Mouse (Mus musculus): ENCODE data around the gene Frs3.

- no peak for TF ChIP-seq POLR2A (IDR thresholded peaks at IDR 0.05; ENCODE audit: borderline replicate concordance, low read depth, low read length)
- no peak for TF ChIP-seq CTCF (IDR thresholded peaks at IDR 0.05; ENCODE audit: low read depth, low read length)
Measured at GRCm38 (mm10) chr17:47648966-47649365, 39.9 kb upstream of the Frs3 start.

All from bone marrow macrophage, adult 2 months (primary cell).